Mouse (Mus musculus) myocyte (in vitro differentiated cells): ENCODE results near the gene Thsd7a.

Source experiments
- CEBPB ChIP-seq: IDR thresholded peaks from 2 replicates; pipeline ENCODE4 v1.6.1; 2011; ENCODE audit warnings: mild to moderate bottlenecking, moderate library complexity; ENCODE audit not compliant: poor library complexity, insufficient read depth, severe bottlenecking
- MAX ChIP-seq: IDR thresholded peaks from one replicate; pipeline ENCODE4 v1.6.1; 2011; ENCODE audit warnings: low read depth, mild to moderate bottlenecking, control low read depth
- MYOD1 ChIP-seq, 3 experiments: IDR thresholded peaks; one replicate each; pipeline ENCODE4 v1.6.1; 2011; ENCODE audit warnings: control low read depth in 2 of 3, low read depth in 2 of 3, mild to moderate bottlenecking in 2 of 3, moderate library complexity in 1 of 3; ENCODE audit not compliant: insufficient read length in 2 of 3, control insufficient read depth in 1 of 3
- POLR2A ChIP-seq: IDR thresholded peaks from one replicate; pipeline ENCODE4 v1.6.1; 2011; ENCODE audit warnings: low read depth, mild to moderate bottlenecking, control low read depth, moderate library complexity; ENCODE audit not compliant: insufficient read length
- POLR2AphosphoS2 ChIP-seq: IDR thresholded peaks from one replicate; pipeline ENCODE4 v1.6.1; 2011; ENCODE audit warnings: low read depth, control low read depth; ENCODE audit not compliant: insufficient read length
- SRF ChIP-seq: IDR thresholded peaks from one replicate; pipeline ENCODE4 v1.6.1; 2011; ENCODE audit warnings: low read depth; ENCODE audit not compliant: control insufficient read depth, insufficient read length
- USF1 ChIP-seq: IDR thresholded peaks from one replicate; pipeline ENCODE4 v1.6.1; 2011; ENCODE audit warnings: low read depth, mild to moderate bottlenecking, control low read depth, moderate library complexity

GRCm38 (mm10) chr6:12381136-12381778, 368.0 kb downstream of the Thsd7a start:
- TF ChIP-seq CEBPB (no peak), POLR2AphosphoS2 (no peak), USF1 (no peak), SRF (no peak), POLR2A (no peak), MAX (no peak), MYOD1 (IDR thresholded peaks at IDR 0.05; ENCODE audit: control insufficient read depth in 1 of 3, insufficient read length in 2 of 3, low read depth in 2 of 3) (no peak)
